Mouse (Mus musculus) brain, embryonic 14.5 days (tissue): ENCODE results near the gene Serinc4.

Source experiments
- CTCF ChIP-seq: fragments of 200-500 bp; IDR thresholded peaks from 2 replicates; pipeline ENCODE4 v1.5.1; 2012; ENCODE audit warnings: inconsistent platforms, mild to moderate bottlenecking, moderate library complexity, borderline replicate concordance; ENCODE audit not compliant: insufficient read depth, insufficient read length; ENCODE audit errors: extremely low read depth
- POLR2A ChIP-seq: fragments of 200-500 bp; IDR thresholded peaks from 2 replicates; pipeline ENCODE4 v1.6.1; 2012; ENCODE audit warnings: mild to moderate bottlenecking, inconsistent platforms, borderline replicate concordance; ENCODE audit not compliant: poor library complexity, insufficient read depth, insufficient read length, severe bottlenecking; ENCODE audit errors: extremely low read depth

DNA sequence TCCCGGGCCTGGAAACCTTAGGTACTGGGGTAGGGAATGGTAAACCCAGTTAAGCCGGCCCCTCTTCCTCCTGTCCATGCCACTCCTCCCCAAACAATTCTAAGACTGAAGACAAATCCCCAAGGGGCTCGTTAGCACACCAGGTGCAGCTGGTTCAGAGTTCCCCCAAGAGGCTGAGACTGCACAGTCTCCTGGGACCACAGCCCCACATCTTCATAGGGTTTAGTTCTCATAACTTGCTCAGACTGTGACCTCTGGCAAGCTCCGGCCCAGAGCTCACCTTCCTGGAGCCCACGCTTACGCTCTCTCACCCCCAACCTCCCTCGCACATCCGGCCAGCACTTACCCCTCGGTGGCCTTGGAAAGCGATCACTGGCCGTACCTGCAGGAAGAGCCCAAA lies 14.8 kb downstream of the Serinc4 start:
- TF ChIP-seq POLR2A = no peak
- TF ChIP-seq CTCF = no peak
